Mouse (Mus musculus) MEL (cell line): ENCODE results near the gene Ski. TPM values are rescaled to one million over a fixed set of nuclear protein-coding genes. Genes with fewer than 3 reads are reported as not detected.

Experiments used
- DNase-seq: peaks from one replicate; pipeline ENCODE4 v3.0.0; 2011; ENCODE audit warnings: low read depth, low spot score
- H3K27ac ChIP-seq: 2 replicates; pipeline ENCODE4 v1.5.1; 2012; ENCODE audit warnings: low read depth, mild to moderate bottlenecking, control low read depth, low read length, moderate library complexity; ENCODE audit not compliant: control insufficient read depth
- H3K27me3 ChIP-seq, 2 experiments: fragments of 150-350 bp in 1 of 2; sonication (generic) in 1 of 2; 2 replicates each; pipeline ENCODE4 v1.6.1; 2012; ENCODE audit warnings: low read length in 2 of 2, mild to moderate bottlenecking in 2 of 2, improper control_type of control experiment in 1 of 2, moderate library complexity in 1 of 2; ENCODE audit not compliant: insufficient read depth in 2 of 2, control insufficient read depth in 1 of 2
- H3K36me3 ChIP-seq, 2 experiments: 2 replicates each; pipeline ENCODE4 v1.6.1; 2012 to 2014; ENCODE audit warnings: low read length in 2 of 2, improper control_type of control experiment in 1 of 2, inconsistent platforms in 1 of 2, mild to moderate bottlenecking in 1 of 2; ENCODE audit not compliant: insufficient read depth in 2 of 2, control insufficient read depth in 1 of 2
- H3K4me1 ChIP-seq, 2 experiments: fragments of 150-350 bp in 1 of 2; sonication (generic) in 1 of 2; 2 replicates each; pipeline ENCODE4 v1.6.1; 2012; ENCODE audit warnings: low read length in 2 of 2, improper control_type of control experiment in 1 of 2, mild to moderate bottlenecking in 1 of 2; ENCODE audit not compliant: insufficient read depth in 2 of 2, control insufficient read depth in 1 of 2
- H3K4me3 ChIP-seq, 2 experiments: fragments of 150-350 bp in 1 of 2; sonication (generic) in 1 of 2; 2 replicates each; pipeline ENCODE4 v1.5.1; 2012; ENCODE audit warnings: low read depth in 2 of 2, low read length in 2 of 2, mild to moderate bottlenecking in 2 of 2, moderate library complexity in 2 of 2, control low read depth in 1 of 2, improper control_type of control experiment in 1 of 2; ENCODE audit not compliant: control insufficient read depth in 1 of 2, insufficient read depth in 1 of 2
- H3K79me2 ChIP-seq: 2 replicates; pipeline ENCODE4 v1.6.1; 2012; ENCODE audit warnings: mild to moderate bottlenecking, low read length, moderate library complexity; ENCODE audit not compliant: control insufficient read depth, poor library complexity, insufficient read depth
- H3K9ac ChIP-seq: 2 replicates; pipeline ENCODE4 v1.6.1; 2012; ENCODE audit warnings: low read depth, mild to moderate bottlenecking, control low read depth, low read length, moderate library complexity; ENCODE audit not compliant: control insufficient read depth, poor library complexity, severe bottlenecking
- H3K9me3 ChIP-seq: fragments of 150-350 bp; sonication (generic); replicated peaks from 2 replicates; pipeline ENCODE4 v1.6.1; 2012; ENCODE audit warnings: mild to moderate bottlenecking, low read length, improper control_type of control experiment, moderate library complexity; ENCODE audit not compliant: insufficient read depth
- BHLHE40 ChIP-seq: IDR thresholded peaks from 2 replicates; pipeline ENCODE4 v1.6.1; 2012; ENCODE audit warnings: low read depth, mild to moderate bottlenecking, inconsistent platforms, low read length, improper control_type of control experiment, borderline replicate concordance
- ELF1 ChIP-seq: IDR thresholded peaks from 2 replicates; pipeline ENCODE4 v1.6.1; 2014; ENCODE audit warnings: low read depth, mild to moderate bottlenecking, inconsistent platforms, low read length, improper control_type of control experiment, moderate library complexity
- GABPA ChIP-seq: IDR thresholded peaks from 2 replicates; pipeline ENCODE4 v1.6.1; 2012; ENCODE audit warnings: low read depth, mild to moderate bottlenecking, inconsistent platforms, low read length, improper control_type of control experiment, moderate library complexity
- GATA1 ChIP-seq: IDR thresholded peaks from 2 replicates; pipeline ENCODE4 v1.6.1; 2011; ENCODE audit warnings: low read depth, low read length, improper control_type of control experiment
- HCFC1 ChIP-seq: IDR thresholded peaks from 2 replicates; pipeline ENCODE4 v1.6.1; 2012; ENCODE audit warnings: low read depth, mild to moderate bottlenecking, inconsistent platforms, low read length, improper control_type of control experiment, moderate library complexity
- JUND ChIP-seq: IDR thresholded peaks from 2 replicates; pipeline ENCODE4 v1.6.1; 2011; ENCODE audit warnings: low read depth, mild to moderate bottlenecking, improper control_type of control experiment, low read length
- MAFK ChIP-seq: IDR thresholded peaks from 2 replicates; pipeline ENCODE4 v1.6.1; 2011; ENCODE audit warnings: low read depth, mild to moderate bottlenecking, low read length, improper control_type of control experiment, borderline replicate concordance
- MXI1 ChIP-seq: IDR thresholded peaks from 2 replicates; pipeline ENCODE4 v1.6.1; 2011; ENCODE audit warnings: mild to moderate bottlenecking, low read depth, low read length, improper control_type of control experiment
- POLR2A ChIP-seq, 2 experiments: IDR thresholded peaks; 2 replicates each; pipeline ENCODE4 v1.6.1; 2011 to 2012; ENCODE audit warnings: low read length in 2 of 2, mild to moderate bottlenecking in 2 of 2, control low read depth in 1 of 2, improper control_type of control experiment in 1 of 2, low read depth in 1 of 2, moderate library complexity in 1 of 2; ENCODE audit not compliant: control insufficient read depth in 1 of 2, insufficient read depth in 1 of 2, poor library complexity in 1 of 2
- POLR2AphosphoS5 ChIP-seq: IDR thresholded peaks from 2 replicates; pipeline ENCODE4 v1.6.1; 2012; ENCODE audit warnings: low read depth, borderline replicate concordance, mild to moderate bottlenecking, inconsistent platforms, low read length, moderate library complexity, mixed read lengths
- RAD21 ChIP-seq: IDR thresholded peaks from 2 replicates; pipeline ENCODE4 v1.6.1; 2011; ENCODE audit warnings: mild to moderate bottlenecking, low read depth, low read length, improper control_type of control experiment
- SIN3A ChIP-seq: IDR thresholded peaks from 2 replicates; pipeline ENCODE4 v1.6.1; 2012; ENCODE audit warnings: low read length, improper control_type of control experiment, inconsistent platforms
- TCF12 ChIP-seq: IDR thresholded peaks from 2 replicates; pipeline ENCODE4 v1.6.1; 2014; ENCODE audit warnings: low read depth, mild to moderate bottlenecking, inconsistent platforms, low read length, improper control_type of control experiment, moderate library complexity
- USF1 ChIP-seq: IDR thresholded peaks from 2 replicates; pipeline ENCODE4 v1.6.1; 2014; ENCODE audit warnings: low read depth, mild to moderate bottlenecking, inconsistent platforms, low read length, improper control_type of control experiment, moderate library complexity
- USF2 ChIP-seq, 2 experiments: IDR thresholded peaks; 2 replicates each; pipeline ENCODE4 v1.6.1; 2011 to 2012; ENCODE audit warnings: improper control_type of control experiment in 2 of 2, low read length in 2 of 2, borderline replicate concordance in 1 of 2, inconsistent platforms in 1 of 2, low read depth in 1 of 2, mild to moderate bottlenecking in 1 of 2; ENCODE audit not compliant: insufficient read depth in 1 of 2
- ZC3H11A ChIP-seq: IDR thresholded peaks from 2 replicates; pipeline ENCODE4 v1.6.1; 2012; ENCODE audit warnings: low read depth, mild to moderate bottlenecking, inconsistent platforms, low read length, improper control_type of control experiment
- ZKSCAN1 ChIP-seq: IDR thresholded peaks from 2 replicates; pipeline ENCODE4 v1.6.1; 2012; ENCODE audit warnings: low read depth, mild to moderate bottlenecking, inconsistent platforms, low read length, improper control_type of control experiment, moderate library complexity
- ZMIZ1 ChIP-seq: IDR thresholded peaks from 2 replicates; pipeline ENCODE4 v1.6.1; 2012; ENCODE audit warnings: low read depth, mild to moderate bottlenecking, inconsistent platforms, low read length, improper control_type of control experiment, moderate library complexity
- ZNF384 ChIP-seq: IDR thresholded peaks from 2 replicates; pipeline ENCODE4 v1.6.1; 2012; ENCODE audit warnings: low read depth, mild to moderate bottlenecking, inconsistent platforms, low read length, improper control_type of control experiment
- polyA plus RNA-seq, 2 experiments: library from polyadenylated mRNA; stranded (reverse) in 1 of 2; unstranded in 1 of 2; fragments of >175 nt in 1 of 2; fragments of >200 nt in 1 of 2; gene quantifications; 2 replicates each; pipeline versions ENCODE4 v1.2.1 to v1.2.4; 2012; ENCODE audit warnings: low replicate concordance in 2 of 2, low read depth in 1 of 2; ENCODE audit not compliant: insufficient read length in 2 of 2, insufficient read depth in 1 of 2, missing spikeins in 1 of 2
- total RNA-seq: library from RNA; depleted of rRNA; stranded (reverse); fragments of 300-350 nt; gene quantifications from 2 replicates; pipeline ENCODE4 v1.2.3, GENCODE M21; 2012

Ski gene
- total and polyA plus RNA-seq, 3 experiments, result 6.9 to 16.1 TPM; not detected in 1

DNA sequence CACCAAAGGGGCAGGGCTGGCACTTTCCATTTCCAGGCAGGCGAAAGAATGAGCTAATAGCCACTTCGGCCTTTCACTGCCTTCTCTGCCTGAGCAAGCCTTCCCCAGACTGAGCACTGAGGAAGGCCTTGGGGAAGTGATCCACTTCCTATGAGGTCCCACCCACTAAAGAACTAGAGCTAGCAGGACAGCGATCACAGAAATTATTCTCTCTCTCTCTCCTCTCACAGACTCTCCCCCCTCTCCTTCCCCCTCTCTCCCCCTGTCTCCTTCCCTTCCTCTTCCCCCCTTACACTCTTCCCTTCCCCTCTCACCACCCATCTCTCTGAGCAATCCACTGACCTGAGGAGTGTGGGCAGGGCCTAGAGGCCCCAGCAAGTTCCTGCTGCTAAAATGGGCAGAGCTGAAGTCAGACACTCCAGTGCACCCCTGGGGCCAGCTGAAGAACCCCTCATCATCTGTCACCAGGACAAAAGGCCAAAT, 35.2 kb downstream of the Ski start:
- Histone ChIP-seq H3K4me3 (no peak overlapping the region), H3K27ac (no peak overlapping the region), H3K4me1 (no peaks in the 10 kb centered on the region), H3K9ac (no peak overlapping the region), H3K79me2 (peaks cover 2% of the 10 kb centered on the region), H3K9me3 (no peaks in the 10 kb centered on the region), H3K27me3 (no peaks in the 10 kb centered on the region), H3K36me3 (no peaks in the 10 kb centered on the region)
- peak; percentile 38 for DNase-seq
- TF ChIP-seq USF2 (IDR thresholded peaks at IDR 0.05; ENCODE audit: borderline replicate concordance in 1 of 2, insufficient read depth in 1 of 2, low read depth in 1 of 2, low read length in 2 of 2) (no peak), SIN3A (no peak), TCF12 (no peak), BHLHE40 (no peak), GABPA (no peak)

DNA sequence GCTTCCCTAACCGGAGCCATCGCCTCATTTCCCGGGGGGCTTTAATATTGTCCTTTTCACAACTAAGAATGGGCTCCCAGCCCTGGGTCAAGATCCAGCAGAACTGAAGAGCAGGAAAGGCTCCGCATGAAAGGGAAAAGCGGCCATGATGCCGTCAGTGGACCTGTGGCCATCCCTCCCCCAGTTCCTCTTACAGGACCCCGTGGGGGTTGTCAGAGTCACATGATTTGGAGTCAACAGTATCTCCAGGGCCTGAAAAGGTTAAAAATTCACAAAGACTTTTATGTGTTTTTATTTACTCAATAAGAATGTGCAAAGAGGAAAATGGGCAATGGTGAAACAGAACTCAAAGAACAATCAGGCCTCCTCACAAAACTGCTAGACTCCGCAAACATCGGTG, 36.5 kb downstream of the Ski start:
- Histone ChIP-seq H3K9me3 (no peaks in the 10 kb centered on the region), H3K4me1 (no peaks in the 10 kb centered on the region), H3K79me2 (peaks cover 3% of the 10 kb centered on the region), H3K4me3 (no peak overlapping the region), H3K36me3 (no peaks in the 10 kb centered on the region), H3K9ac (no peak overlapping the region), H3K27me3 (no peaks in the 10 kb centered on the region), H3K27ac (no peak overlapping the region)
- DNase-seq, result no peak
- TF ChIP-seq RAD21 (no peak), HCFC1 (no peak), ZC3H11A (no peak), ZMIZ1 (no peak), MAFK (no peak), JUND (no peak), MXI1 (no peak), POLR2AphosphoS5 (no peak), GABPA (no peak), POLR2A (IDR thresholded peaks at IDR 0.05; ENCODE audit: control insufficient read depth in 1 of 2, insufficient read depth in 1 of 2, low read depth in 1 of 2, low read length in 2 of 2, poor library complexity in 1 of 2) (no peak), ELF1 (no peak), ZKSCAN1 (no peak), GATA1 (no peak), TCF12 (no peak), BHLHE40 (no peak), USF1 (no peak), USF2 (IDR thresholded peaks at IDR 0.05; ENCODE audit: borderline replicate concordance in 1 of 2, insufficient read depth in 1 of 2, low read depth in 1 of 2, low read length in 2 of 2) (no peak), ZNF384 (no peak)
